Mouse (Mus musculus): ENCODE results near the gene Kpna7. TPM values are rescaled to one million over a fixed set of nuclear protein-coding genes. Genes with fewer than 3 reads are reported as not detected.
A peak's percentile ranks its signal among the peaks of the same experiment; 100 is the strongest.

The Kpna7 gene
- polyA plus RNA-seq, 1 experiment from 2014 or later: not detected

- H3K27me3 ChIP-seq (ENCODE audit: insufficient read depth, low read length): no peaks in the 10 kb centered on the region
- no peak overlapping the region for H3K4me3 ChIP-seq (ENCODE audit: low read length)
- H3K36me3 ChIP-seq (ENCODE audit: insufficient read depth, low read length): peaks cover 8% of the 10 kb centered on the region
- ATAC-seq (ENCODE audit: low FRiP score, low TSS enrichment): no peak
- 88% methylated on average over 5 of the region's 5 CpGs for WGBS
- no peak overlapping the region for H3K27ac ChIP-seq (ENCODE audit: low read length)
- no peak overlapping the region for H3K9ac ChIP-seq (replicated peaks; ENCODE audit: low read length)
- peaks cover 39% of the 10 kb centered on the region for H3K4me1 ChIP-seq (ENCODE audit: insufficient read depth, low read length)
- H3K9me3 ChIP-seq (ENCODE audit: low read length): no peaks in the 10 kb centered on the region
- no peak overlapping the region for H3K4me2 ChIP-seq (replicated peaks; ENCODE audit: low read depth, low read length)
Measured at GRCm38 (mm10) chr5:145118461-145118860, 34.6 kb upstream of the Kpna7 start.

- Histone ChIP-seq H3K4me1 (ENCODE audit: insufficient read depth, low read length) (peaks cover 39% of the 10 kb centered on the region), H3K9ac (replicated peaks; ENCODE audit: low read length) (no peak overlapping the region), H3K27ac (ENCODE audit: low read length) (0 out of 2 replicates have a peak overlapping the region, but pooled peaks have one; percentile 24), H3K27me3 (ENCODE audit: insufficient read depth, low read length) (no peaks in the 10 kb centered on the region), H3K36me3 (ENCODE audit: insufficient read depth, low read length) (peaks cover 4% of the 10 kb centered on the region; the same call in 1 of the 2 replicates), H3K4me2 (replicated peaks; ENCODE audit: low read depth, low read length) (no peak overlapping the region), H3K9me3 (ENCODE audit: low read length) (no peaks in the 10 kb centered on the region), H3K4me3 (ENCODE audit: low read length) (no peak overlapping the region)
- WGBS: 32% methylated on average over 6 of the region's 6 CpGs
- ATAC-seq (ENCODE audit: low FRiP score, low TSS enrichment): no peak
Measured at GRCm38 (mm10) chr5:145118005-145118404, 34.2 kb upstream of the Kpna7 start.

GRCm38 (mm10) chr5:145116916-145117315 lies 33.1 kb upstream of the Kpna7 start:
- Histone ChIP-seq H3K4me3 (ENCODE audit: low read length) (no peak overlapping the region), H3K36me3 (ENCODE audit: insufficient read depth, low read length) (no peaks in the 10 kb centered on the region), H3K9ac (replicated peaks; ENCODE audit: low read length) (no peak overlapping the region; the same call in 1 of the 2 replicates), H3K4me2 (replicated peaks; ENCODE audit: low read depth, low read length) (peak overlapping the region; percentile 36), H3K27ac (ENCODE audit: low read length) (peak overlapping the region; percentile 92), H3K27me3 (ENCODE audit: insufficient read depth, low read length) (no peaks in the 10 kb centered on the region), H3K4me1 (ENCODE audit: insufficient read depth, low read length) (peaks cover 39% of the 10 kb centered on the region), H3K9me3 (ENCODE audit: low read length) (no peaks in the 10 kb centered on the region)
- ATAC-seq (ENCODE audit: low FRiP score, low TSS enrichment): no peak
- 56% methylated on average over 10 of the region's 10 CpGs for WGBS

- Histone ChIP-seq H3K4me2 (replicated peaks; ENCODE audit: low read depth, low read length) (peak overlapping the region; percentile 36), H3K9me3 (ENCODE audit: low read length) (no peaks in the 10 kb centered on the region), H3K27ac (ENCODE audit: low read length) (peak overlapping the region; percentile 92), H3K27me3 (ENCODE audit: insufficient read depth, low read length) (no peaks in the 10 kb centered on the region), H3K9ac (replicated peaks; ENCODE audit: low read length) (0 out of 2 replicates have a peak overlapping the region, but pooled peaks have one; percentile 18), H3K36me3 (ENCODE audit: insufficient read depth, low read length) (no peaks in the 10 kb centered on the region), H3K4me1 (ENCODE audit: insufficient read depth, low read length) (peaks cover 39% of the 10 kb centered on the region), H3K4me3 (ENCODE audit: low read length) (peak overlapping the region; percentile 77; the same call in 1 of the 2 replicates)
- WGBS: 26% methylated on average over 4 of the region's 4 CpGs
- peak; percentile 41 for ATAC-seq (ENCODE audit: low FRiP score, low TSS enrichment)
Measured at GRCm38 (mm10) chr5:145116316-145116715, 32.5 kb upstream of the Kpna7 start.

GRCm38 (mm10) chr5:145115736-145116135 lies 31.9 kb upstream of the Kpna7 start:
- H3K9ac ChIP-seq (replicated peaks; ENCODE audit: low read length): peak overlapping the region; percentile 18; the same call in 1 of the 2 replicates

GRCm38 (mm10) chr5:145114606-145115473 lies 31.0 kb upstream of the Kpna7 start:
- no peaks in the 10 kb centered on the region for H3K27me3 ChIP-seq (ENCODE audit: insufficient read depth, low read length)
- 13% methylated on average over 40 of the region's 40 CpGs for WGBS
- H3K36me3 ChIP-seq (ENCODE audit: insufficient read depth, low read length): peaks cover 11% of the 10 kb centered on the region
- H3K27ac ChIP-seq (ENCODE audit: low read length): peak overlapping the region; percentile 73
- H3K4me1 ChIP-seq (ENCODE audit: insufficient read depth, low read length): peaks cover 31% of the 10 kb centered on the region
- peak overlapping the region; percentile 79 for H3K9ac ChIP-seq (replicated peaks; ENCODE audit: low read length)
- peak; percentile 44 for ATAC-seq (ENCODE audit: low FRiP score, low TSS enrichment)
- H3K4me2 ChIP-seq (replicated peaks; ENCODE audit: low read depth, low read length): peak overlapping the region; percentile 85
- H3K4me3 ChIP-seq (ENCODE audit: low read length): peak overlapping the region; percentile 77
- no peaks in the 10 kb centered on the region for H3K9me3 ChIP-seq (ENCODE audit: low read length)

More at GRCm38 (mm10) chr5:145115736-145116135, 31.9 kb upstream of the Kpna7 start:
- H3K27me3 ChIP-seq (ENCODE audit: insufficient read depth, low read length): no peaks in the 10 kb centered on the region
- H3K27ac ChIP-seq (ENCODE audit: low read length): peak overlapping the region; percentile 92
- H3K9me3 ChIP-seq (ENCODE audit: low read length): no peaks in the 10 kb centered on the region
- peaks cover 3% of the 10 kb centered on the region; the same call in 1 of the 2 replicates for H3K36me3 ChIP-seq (ENCODE audit: insufficient read depth, low read length)
- ATAC-seq (ENCODE audit: low FRiP score, low TSS enrichment): no peak
- WGBS: 88% methylated on average over 5 of the region's 5 CpGs
- peak overlapping the region; percentile 77 for H3K4me3 ChIP-seq (ENCODE audit: low read length)
- peaks cover 37% of the 10 kb centered on the region for H3K4me1 ChIP-seq (ENCODE audit: insufficient read depth, low read length)
- H3K4me2 ChIP-seq (replicated peaks; ENCODE audit: low read depth, low read length): peak overlapping the region; percentile 36

- Histone ChIP-seq H3K27ac (ENCODE audit: low read length) (peak within 1 kb of the TSS; percentile 73), H3K9me3 (ENCODE audit: low read length) (no peaks in the 10 kb centered on the region), H3K4me1 (ENCODE audit: insufficient read depth, low read length) (peaks cover 31% of the 10 kb centered on the region), H3K9ac (replicated peaks; ENCODE audit: low read length) (peak within 1 kb of the TSS; percentile 79), H3K27me3 (ENCODE audit: insufficient read depth, low read length) (no peaks in the 10 kb centered on the region), H3K4me3 (ENCODE audit: low read length) (peak within 1 kb of the TSS; percentile 77), H3K36me3 (ENCODE audit: insufficient read depth, low read length) (peaks cover 19% of the 10 kb centered on the region), H3K4me2 (replicated peaks; ENCODE audit: low read depth, low read length) (peak within 1 kb of the TSS; percentile 85)
- peak; percentile 81 for ATAC-seq (ENCODE audit: low FRiP score, low TSS enrichment)
- under 1% methylated on average over 49 of the region's 53 CpGs for WGBS
Measured at GRCm38 (mm10) chr5:145114071-145114605, 30.3 kb upstream of the Kpna7 start, which contains the start of gene Arpc1b. Gene Arpc1b, plus strand, starts transcription at chr5:145114215.

GRCm38 (mm10) chr5:145113416-145113815 lies 29.6 kb upstream of the Kpna7 start:
- Histone ChIP-seq H3K4me1 (ENCODE audit: insufficient read depth, low read length) (peaks cover 31% of the 10 kb centered on the region), H3K9me3 (ENCODE audit: low read length) (no peaks in the 10 kb centered on the region), H3K36me3 (ENCODE audit: insufficient read depth, low read length) (peaks cover 23% of the 10 kb centered on the region), H3K4me2 (replicated peaks; ENCODE audit: low read depth, low read length) (peak overlapping the region; percentile 85), H3K9ac (replicated peaks; ENCODE audit: low read length) (peak overlapping the region; percentile 79; the same call in 1 of the 2 replicates), H3K4me3 (ENCODE audit: low read length) (peak overlapping the region; percentile 77), H3K27ac (ENCODE audit: low read length) (no peak overlapping the region), H3K27me3 (ENCODE audit: insufficient read depth, low read length) (no peaks in the 10 kb centered on the region)
- WGBS: 17% methylated on average over 2 of the region's 2 CpGs
- no peak for ATAC-seq (ENCODE audit: low FRiP score, low TSS enrichment)

GRCm38 (mm10) chr5:145112566-145112965 lies 28.7 kb upstream of the Kpna7 start:
- Histone ChIP-seq H3K9ac (replicated peaks; ENCODE audit: low read length) (no peak overlapping the region), H3K9me3 (ENCODE audit: low read length) (no peaks in the 10 kb centered on the region), H3K4me2 (replicated peaks; ENCODE audit: low read depth, low read length) (no peak overlapping the region), H3K4me1 (ENCODE audit: insufficient read depth, low read length) (peaks cover 23% of the 10 kb centered on the region), H3K27ac (ENCODE audit: low read length) (no peak overlapping the region), H3K4me3 (ENCODE audit: low read length) (no peak overlapping the region), H3K27me3 (ENCODE audit: insufficient read depth, low read length) (no peaks in the 10 kb centered on the region), H3K36me3 (ENCODE audit: insufficient read depth, low read length) (peaks cover 31% of the 10 kb centered on the region)
- no peak for ATAC-seq (ENCODE audit: low FRiP score, low TSS enrichment)
- WGBS: 78% methylated on average over 8 of the region's 8 CpGs
